Mouse (Mus musculus) cerebellum, adult 9-10 months (tissue): ENCODE results near the gene Tbc1d10a.

Source experiments
- DNase-seq: peaks from one replicate; pipeline ENCODE4 v3.0.0; 2022

Tbc1d10a gene

DNA sequence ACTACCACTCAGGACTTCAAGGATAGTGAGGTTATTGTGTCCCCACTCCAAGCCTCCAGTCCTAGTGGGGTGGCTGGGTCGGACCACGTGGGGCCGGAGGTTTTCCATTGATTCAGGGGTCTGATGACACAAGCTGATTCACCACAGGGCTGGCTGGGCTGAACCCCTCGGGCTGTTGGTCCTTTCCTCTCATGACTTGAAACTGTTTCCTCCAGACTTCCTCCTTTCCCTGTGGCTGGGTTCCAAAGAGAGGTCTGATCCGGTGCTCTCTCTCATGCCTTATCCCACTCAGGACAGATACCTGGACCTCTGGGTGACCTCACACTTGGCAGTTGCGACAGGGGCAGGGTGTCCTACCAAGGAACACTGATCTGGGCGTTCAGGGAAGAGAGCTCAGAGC lies 53.6 kb downstream of the Tbc1d10a start:
- DNase-seq, result no peak

DNA sequence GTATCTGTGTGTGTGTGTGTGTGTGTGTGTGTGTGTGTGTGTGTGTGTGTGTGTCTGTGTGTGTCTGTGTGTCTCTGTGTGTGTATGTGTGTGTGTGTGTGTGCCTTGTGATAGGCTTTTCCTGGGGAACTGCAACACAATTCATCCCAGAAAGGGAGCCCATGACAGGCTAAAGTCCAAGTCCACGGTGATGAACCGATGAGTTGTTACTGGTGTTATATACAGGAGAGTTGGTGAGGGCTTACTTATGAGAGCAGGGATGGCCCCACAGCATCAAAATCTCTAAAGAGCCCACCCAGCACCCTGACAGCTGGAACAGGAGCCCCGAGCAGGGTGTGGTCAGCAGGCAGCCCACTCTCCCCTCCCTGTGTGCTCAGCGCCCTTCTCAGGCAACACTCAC lies 54.6 kb downstream of the Tbc1d10a start:
- DNase-seq, result no peak

DNA sequence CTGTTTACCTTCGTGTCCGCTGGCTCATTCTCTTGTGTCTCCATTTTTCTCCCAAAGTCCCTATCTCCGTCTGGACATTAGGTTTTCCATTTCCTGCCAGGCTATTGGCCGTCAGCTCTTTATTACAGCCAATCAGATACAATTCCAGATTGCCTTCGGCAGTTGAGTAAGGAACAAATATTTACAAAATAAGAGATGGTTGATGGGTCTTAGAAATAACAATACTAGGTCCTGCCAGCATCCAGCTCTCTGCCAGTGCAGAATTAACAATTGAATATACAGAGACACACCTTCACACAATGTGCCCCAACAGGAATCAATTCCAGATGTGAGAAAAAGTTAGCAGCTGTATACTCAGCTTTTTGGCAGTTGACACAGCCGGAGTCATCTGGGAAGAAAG lies 59.5 kb downstream of the Tbc1d10a start:
- DNase-seq, result no peak

DNA sequence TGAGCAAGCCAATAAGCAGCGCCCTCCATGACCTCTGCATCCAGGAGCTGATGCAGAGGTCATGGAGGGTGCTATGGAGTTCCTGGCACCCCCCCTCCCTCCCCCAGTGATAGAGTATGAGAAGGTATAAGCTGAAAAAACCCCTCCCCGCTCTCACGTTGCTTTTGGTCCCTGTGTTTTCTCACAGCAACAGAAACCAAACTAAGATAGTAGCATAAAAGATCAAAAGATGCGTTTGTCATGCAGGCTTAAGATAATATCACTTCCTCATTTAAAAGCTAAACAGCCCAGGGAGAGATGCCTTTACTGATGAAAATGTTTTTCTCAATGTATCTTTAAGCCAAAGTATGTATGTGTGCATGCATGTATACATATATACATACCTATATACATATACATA lies 60.0 kb downstream of the Tbc1d10a start:
- DNase-seq, result no peak

DNA sequence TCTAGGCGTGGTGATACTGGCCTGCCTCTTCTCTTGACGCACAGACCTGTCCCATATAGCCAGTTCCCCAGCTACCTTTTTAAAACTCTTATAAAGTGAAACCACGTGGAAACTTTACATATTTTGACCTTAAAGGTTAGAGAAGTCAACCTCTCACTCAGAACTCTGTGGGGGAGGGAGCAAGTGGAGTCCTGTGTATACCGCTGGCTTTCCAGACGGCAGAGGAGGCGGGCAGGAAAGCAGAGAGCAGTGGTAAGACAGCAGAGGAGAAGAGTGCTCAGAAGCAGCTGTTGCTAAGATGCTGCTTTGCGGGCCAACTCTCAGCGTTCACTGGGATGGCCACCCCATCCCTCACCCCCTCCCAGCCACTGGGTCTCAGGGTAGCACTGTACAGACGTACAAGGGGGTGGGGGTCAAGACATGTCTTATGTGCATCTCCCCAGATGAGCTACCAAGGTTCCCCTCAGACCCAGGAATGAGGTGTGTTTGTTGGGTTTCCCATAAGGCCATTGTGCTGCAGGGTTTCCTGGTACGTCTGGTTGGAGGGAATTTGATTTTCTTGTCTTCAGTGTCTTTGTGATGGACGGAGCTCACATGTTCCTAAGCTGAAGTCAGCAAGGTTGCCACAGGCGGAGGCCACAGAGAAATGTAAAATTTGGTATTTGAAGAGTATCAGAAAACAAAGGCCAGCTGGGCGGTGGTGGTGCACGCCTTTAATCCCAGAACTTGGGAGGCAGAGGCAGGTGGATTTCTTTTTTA lies 60.8 kb downstream of the Tbc1d10a start:
- no peak for DNase-seq

DNA sequence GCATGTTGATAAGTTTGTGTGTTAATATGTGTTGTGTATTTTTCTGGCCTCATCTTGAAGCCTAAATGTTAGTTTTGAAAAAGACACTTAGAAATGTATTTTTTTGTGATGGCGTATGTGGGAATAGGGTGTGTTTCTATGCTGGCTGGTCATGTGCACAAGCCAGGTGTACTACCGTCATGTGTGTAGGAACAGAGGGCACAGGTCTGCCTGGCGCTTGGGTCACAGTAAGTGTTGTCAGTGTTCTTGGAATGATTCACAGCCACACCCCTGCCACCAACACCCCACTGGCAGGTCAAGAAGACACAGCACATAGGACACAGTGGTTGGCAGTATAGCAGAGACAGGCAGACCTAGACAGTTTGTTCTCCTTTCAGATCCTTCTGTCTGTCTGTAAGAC lies 62.6 kb downstream of the Tbc1d10a start:
- DNase-seq, result no peak

DNA sequence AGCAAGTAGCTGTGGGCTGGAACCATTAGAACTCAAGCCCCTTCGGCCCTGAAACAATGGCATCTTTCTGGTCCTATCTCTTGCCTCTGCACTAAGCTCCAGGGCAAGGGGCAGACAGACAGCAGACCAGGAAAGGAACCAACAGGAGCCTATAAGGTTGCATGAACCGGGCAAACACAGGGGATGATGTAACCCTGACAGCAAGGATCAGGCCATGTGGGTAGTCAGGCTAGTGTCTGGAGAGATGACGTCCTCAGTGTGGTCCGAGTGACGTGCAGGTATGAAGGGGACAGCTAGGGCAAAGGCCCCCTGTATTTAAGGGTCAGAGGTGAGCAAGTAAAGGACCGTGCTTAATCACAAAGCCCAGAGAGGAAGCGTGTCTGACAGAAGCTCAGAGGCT lies 63.7 kb downstream of the Tbc1d10a start:
- no peak for DNase-seq

DNA sequence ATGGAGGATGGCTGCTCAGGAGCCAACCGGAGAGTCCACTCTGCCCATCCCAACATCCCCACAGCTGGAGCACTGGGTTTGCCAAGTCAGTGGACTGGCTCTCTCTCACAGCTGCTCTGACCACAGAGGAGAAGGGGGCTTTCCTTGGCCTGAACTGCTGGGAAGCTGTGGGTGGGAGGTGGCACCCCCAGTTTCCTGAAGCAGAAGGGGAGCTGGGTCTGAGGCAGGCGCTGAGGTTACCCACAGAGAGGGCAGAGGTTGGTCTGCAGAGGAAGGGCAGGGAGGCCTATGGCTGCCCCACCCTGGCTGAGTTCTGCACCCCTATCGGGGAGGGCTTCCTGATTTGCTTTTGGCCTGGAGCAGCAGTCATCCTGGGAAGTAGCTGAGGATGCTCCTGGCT lies 64.8 kb downstream of the Tbc1d10a start:
- no peak for DNase-seq

DNA sequence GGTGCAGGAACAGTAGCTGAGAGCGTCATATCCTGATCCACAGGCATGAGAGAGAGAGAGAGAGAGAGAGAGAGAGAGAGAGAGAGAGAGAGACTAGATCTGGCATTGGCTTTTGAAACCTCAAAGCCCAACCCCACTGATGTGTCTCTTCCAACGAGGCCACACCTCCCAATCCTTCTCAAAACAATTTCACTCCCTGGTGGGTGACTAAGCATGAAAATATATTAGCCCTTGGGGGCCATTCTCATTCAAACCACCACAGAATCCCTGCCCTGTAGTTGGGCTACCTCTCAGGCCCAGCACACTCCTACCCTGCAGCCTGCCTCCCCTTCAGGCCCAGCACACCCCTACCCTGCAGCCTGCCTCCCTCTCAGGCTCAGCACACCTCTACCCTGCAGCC lies 66.3 kb downstream of the Tbc1d10a start:
- DNase-seq, result no peak

DNA sequence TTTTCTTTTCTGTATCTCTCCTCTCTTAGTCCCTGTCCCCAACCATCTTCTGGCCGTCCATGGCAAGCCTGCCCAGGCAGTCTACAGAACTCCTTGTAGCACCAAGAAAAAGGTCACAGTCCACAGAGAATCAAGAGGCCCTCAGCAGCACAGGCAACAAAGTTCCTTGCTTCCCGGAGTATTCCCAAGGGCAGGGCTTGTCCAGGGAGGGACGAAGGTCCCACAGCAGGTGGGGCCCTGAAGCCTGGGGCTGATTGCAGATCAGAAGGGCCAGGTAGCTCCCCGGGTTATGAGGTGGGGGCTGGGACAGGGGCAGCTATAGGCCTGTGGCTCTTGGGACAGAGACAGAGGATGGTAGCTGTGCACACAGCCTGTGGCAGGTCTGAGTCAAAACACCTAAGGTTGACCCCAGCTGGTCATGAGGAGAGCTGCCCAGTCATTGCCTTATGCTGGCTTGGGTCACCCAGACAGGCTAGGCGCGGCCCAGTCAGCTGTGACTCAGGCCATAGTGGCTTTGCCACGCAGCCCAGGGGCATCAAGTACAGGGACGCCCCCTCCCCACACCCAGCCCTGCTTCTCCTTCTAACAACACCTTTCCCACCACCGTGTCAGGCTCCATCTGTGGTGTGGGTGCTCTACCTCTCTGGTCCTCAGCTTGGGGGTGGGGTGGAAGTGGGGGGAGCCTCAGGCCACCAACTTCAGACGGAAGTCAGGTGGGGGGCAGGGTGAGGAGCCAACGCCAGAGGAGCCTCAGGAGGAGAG lies 70.4 kb downstream of the Tbc1d10a start, which contains the start of gene Lif:
Lif (plus strand) TSS at position 712 of the 762 bp plus-strand sequence.
- DNase-seq, result no peak

DNA sequence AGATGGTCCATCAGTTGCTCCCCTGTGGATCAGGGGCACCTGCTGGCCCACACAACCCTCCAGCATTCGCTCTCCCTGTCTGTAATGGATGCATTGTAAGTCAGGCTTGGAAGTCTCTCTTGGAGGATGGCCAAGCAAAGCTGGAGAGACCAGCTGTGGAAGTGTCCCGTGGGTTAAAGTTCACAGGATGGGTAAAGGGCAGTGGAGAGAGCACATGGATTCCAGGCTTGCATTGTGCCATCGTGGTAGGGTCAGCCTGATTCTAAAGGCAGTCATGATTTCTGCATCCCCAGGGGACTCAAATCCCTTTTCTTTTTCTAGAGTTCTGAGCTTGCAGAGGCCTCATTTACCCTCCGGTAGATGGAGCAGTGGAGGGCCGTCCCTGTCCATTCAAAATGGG lies 71.2 kb downstream of the Tbc1d10a start:
- no peak for DNase-seq

DNA sequence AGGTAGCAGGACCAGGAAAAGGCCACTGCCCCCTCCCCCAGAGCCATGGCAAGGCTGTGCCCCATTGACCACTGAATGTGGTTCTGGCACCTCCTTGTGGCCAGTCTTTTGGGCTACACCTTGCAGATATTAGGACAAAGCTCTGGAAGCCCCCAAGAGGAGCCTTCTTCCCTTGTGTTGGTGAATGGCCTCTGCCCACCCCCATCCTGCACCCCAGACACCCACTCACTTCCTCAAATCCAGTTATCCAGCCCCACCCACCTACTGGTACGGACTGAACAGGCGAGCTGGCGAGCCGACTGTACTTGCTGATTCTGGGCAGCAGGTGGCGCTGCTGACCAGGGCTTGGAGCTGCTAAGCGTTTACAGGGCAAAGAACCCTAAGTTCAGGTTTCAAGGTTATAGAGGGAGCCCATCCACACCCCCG lies 72.1 kb downstream of the Tbc1d10a start:
- DNase-seq, result peak; percentile 84

DNA sequence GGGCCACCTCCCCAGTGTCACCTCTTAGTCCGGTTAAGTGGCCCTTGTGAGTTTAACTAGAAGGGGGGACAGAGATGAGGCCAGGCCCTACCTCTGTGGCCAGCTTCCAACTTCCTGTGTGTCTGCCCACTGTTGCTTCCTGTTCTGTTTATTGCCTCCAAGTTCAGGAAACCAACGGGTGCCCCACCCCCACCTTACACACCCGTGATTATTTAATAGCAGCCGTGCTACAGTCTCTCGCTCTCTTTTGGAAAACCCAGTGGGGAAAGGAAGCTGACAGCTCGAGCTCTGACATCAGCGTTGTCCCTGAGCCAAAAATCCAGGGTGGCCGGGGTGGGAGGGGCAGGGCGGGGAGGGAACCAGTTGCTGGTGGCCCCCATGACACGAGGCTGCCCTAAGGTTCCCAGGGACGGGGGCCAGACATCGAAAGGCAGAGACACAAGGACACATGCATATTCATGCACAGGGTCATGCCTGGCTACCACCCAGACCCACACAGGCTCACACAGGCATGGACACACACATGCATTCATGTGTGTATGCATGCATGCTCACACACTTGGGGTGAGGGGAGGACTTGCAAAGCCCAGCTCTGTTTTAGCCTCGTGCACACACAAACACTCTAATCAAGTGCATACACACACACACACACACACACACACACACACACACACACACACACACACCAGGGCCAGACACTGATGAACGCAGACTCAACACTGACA lies 74.0 kb downstream of the Tbc1d10a start:
- DNase-seq, result peak; percentile 19

DNA sequence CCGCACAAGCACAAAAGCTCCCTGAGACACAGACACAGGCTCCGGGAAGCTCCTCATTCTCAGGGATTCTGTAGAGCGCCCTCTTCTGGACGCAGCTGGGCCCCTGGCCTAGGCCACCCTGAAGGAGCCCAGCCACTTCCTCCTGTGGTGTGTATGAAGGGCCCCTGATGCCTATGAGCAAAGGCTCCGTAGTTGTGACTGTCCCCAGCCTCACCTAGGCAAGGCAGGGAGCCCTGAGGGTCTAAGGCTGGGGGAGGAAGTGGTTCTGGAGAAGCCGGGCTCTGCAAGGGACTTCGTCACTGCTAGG lies 74.6 kb downstream of the Tbc1d10a start:
- DNase-seq, result peak; percentile 45

DNA sequence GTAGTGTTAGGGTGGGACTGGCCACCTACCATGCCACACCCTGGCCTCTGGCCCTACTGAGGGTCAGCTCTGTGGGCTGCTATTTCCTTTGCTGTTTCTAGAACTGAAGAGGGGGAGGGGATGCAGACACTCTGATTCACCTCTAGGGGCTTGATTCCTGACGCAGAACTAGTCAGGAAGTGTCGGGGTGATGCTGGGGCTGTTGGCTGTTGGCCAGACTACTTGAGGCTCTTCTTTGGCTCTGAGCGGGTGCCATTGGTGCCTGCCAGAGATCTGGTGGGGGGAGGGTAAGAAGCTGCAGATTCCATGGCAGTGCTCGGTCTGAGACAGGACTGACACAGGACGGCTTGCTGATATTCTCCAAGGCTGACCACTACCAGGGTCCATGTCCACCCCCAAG lies 75.4 kb downstream of the Tbc1d10a start:
- DNase-seq, result peak; percentile 14

DNA sequence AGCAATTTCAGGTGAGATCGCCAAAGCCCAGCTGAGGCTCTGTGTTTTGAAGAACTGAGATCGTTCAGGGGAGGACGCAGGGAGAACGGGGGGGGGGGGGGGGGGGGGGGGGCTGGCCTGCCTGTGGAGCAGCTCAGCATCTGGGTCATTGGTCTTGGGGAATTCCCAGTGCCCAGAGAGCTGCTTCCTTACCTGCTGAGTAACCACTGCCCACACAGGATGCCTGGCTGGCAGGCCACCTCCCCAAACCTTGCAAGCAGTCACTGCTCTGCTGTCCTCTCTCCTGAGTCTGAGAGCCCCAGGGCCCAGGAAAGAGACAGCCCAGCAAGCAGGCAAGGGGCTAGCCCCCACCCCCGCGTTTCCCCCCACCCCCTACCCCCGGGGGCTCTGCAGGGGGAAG lies 76.3 kb downstream of the Tbc1d10a start:
- DNase-seq, result no peak

DNA sequence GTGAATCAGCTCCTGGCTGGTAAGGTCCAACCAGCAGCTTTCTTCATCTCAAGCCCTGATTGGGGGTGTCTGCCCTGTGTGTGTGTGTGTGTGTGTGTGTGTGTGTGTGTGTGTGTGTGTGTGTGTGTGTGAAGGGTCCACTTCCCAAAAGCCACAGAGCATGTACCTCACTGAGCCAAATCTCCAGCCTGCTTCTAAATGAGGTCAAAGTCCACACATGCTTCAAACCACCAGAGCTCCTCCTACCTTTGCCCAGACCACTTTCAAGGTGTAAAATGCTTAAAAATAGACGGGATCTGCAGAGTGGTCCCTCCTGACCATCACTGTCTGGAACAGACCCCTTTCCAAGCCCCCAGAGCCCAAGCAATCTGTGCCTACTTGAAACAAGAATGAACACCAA lies 76.7 kb downstream of the Tbc1d10a start:
- no peak for DNase-seq

DNA sequence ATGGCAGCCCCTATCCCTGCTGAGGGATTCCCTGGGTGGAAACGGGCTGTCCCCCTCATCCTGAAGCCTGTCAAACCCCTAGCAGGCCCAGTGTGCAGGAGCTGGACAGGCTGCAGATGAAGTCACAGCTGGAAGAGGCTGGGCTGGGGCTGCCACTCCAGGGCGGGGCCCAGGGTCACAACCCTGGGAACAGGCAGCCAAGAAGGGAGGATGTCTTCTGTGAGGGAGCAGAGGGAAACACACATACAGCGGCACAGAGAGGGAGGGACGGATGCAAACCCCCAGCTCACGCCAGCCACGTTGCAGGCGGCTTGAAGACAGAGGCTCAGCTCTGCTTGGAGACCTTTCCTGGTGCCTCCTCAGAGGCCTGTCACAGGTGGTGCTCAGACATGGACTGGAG lies 77.5 kb downstream of the Tbc1d10a start:
- DNase-seq, result no peak
